Mouse (Mus musculus) forebrain, embryonic 16.5 days (tissue): Measurements from ENCODE around the gene Renbp. TPM values are rescaled to one million over a fixed set of nuclear protein-coding genes. Genes with fewer than 3 reads are reported as not detected.

Experiments
- ATAC-seq: fragments of 200-750 bp; cut with Nextera tagmentation; 2 replicates; pipeline ENCODE4 v1.8.0; 2017; ENCODE audit warnings: mild to moderate bottlenecking, moderate library complexity
- H3K27ac ChIP-seq: fragments of 300-500 bp; sonication (generic); 2 replicates; pipeline ENCODE4 v1.5.1; 2014; ENCODE audit warnings: low read length, control low read depth
- H3K27me3 ChIP-seq: fragments of 300-500 bp; sonication (generic); replicated peaks from 2 replicates; pipeline ENCODE4 v1.6.1; 2014; ENCODE audit warnings: low read length; ENCODE audit not compliant: control insufficient read depth, insufficient read depth
- H3K36me3 ChIP-seq: fragments of 300-500 bp; sonication (generic); 2 replicates; pipeline ENCODE4 v1.6.1; 2014; ENCODE audit not compliant: control insufficient read depth, insufficient read depth
- H3K4me1 ChIP-seq: fragments of 300-500 bp; sonication (generic); replicated peaks from 2 replicates; pipeline ENCODE4 v1.6.1; 2014; ENCODE audit warnings: low read length; ENCODE audit not compliant: control insufficient read depth, insufficient read depth
- H3K4me2 ChIP-seq: fragments of 300-500 bp; sonication (generic); 2 replicates; pipeline ENCODE4 v1.6.1; 2014; ENCODE audit warnings: mild to moderate bottlenecking, low read length, control low read depth
- H3K4me3 ChIP-seq: fragments of 300-500 bp; sonication (generic); replicated peaks from 2 replicates; pipeline ENCODE4 v1.5.1; 2014; ENCODE audit warnings: mild to moderate bottlenecking, low read length, control low read depth
- H3K9ac ChIP-seq: fragments of 300-500 bp; sonication (generic); replicated peaks from 2 replicates; pipeline ENCODE4 v1.6.1; 2014; ENCODE audit warnings: low read depth, low read length, control low read depth
- H3K9me3 ChIP-seq: fragments of 300-500 bp; sonication (generic); 2 replicates; pipeline ENCODE4 v1.6.1; 2016; ENCODE audit warnings: low read length; ENCODE audit not compliant: control insufficient read depth
- WGBS: fragments of 180-500 bp; shearing (Covaris S2); extraction: QIAGEN DNeasy Blood & Tissue Kit; methylation state at CpG from one replicate; pipeline ENCODE4 v1.1.7; 2014; 5-methylcytosine and 5-hydroxymethylcytosine counted together
- polyA plus RNA-seq: library from polyadenylated mRNA; unstranded; fragments of >200 nt; fragmentation: Nextera tagmentation; extraction: Ambion mirVana; gene quantifications from 2 replicates; pipeline ENCODE4 v1.2.1, GENCODE M21; 2015

The Renbp gene
- polyA plus RNA-seq, result 6.7 and 10.3 TPM in 2 replicates

GRCm38 (mm10) chrX:73930402-73931062 is at the start of gene Renbp:
Gene Renbp, minus strand, starts transcription at chrX:73930850.
- WGBS, result 46% methylated on average over 17 of the region's 17 CpGs

GRCm38 (mm10) chrX:73977783-73978182 is 47.1 kb upstream of the Renbp start:
- 90% methylated on average over 1 of the region's 1 CpGs for WGBS
- no peak overlapping the region for H3K4me3 ChIP-seq
- no peaks in the 10 kb centered on the region for H3K9me3 ChIP-seq
- no peak overlapping the region for H3K9ac ChIP-seq
- no peak overlapping the region for H3K4me2 ChIP-seq
- H3K36me3 ChIP-seq, result no peaks in the 10 kb centered on the region
- H3K27ac ChIP-seq, result no peak overlapping the region
- no peak for ATAC-seq
- H3K4me1 ChIP-seq, result no peaks in the 10 kb centered on the region
- no peaks in the 10 kb centered on the region for H3K27me3 ChIP-seq

More at GRCm38 (mm10) chrX:73930402-73931062, at the start of gene Renbp:
- Histone ChIP-seq H3K9me3 (no peaks in the 10 kb centered on the region), H3K4me3 (no peak within 1 kb of the TSS), H3K9ac (no peak within 1 kb of the TSS), H3K27me3 (no peaks in the 10 kb centered on the region), H3K4me1 (no peaks in the 10 kb centered on the region), H3K36me3 (no peaks in the 10 kb centered on the region), H3K27ac (no peak within 1 kb of the TSS), H3K4me2 (no peak within 1 kb of the TSS)
- ATAC-seq, result no peak; the same call in 1 of the 2 replicates

- Histone ChIP-seq H3K36me3 (no peaks in the 10 kb centered on the region), H3K4me2 (no peak overlapping the region), H3K27ac (no peak overlapping the region), H3K9ac (no peak overlapping the region), H3K4me1 (no peaks in the 10 kb centered on the region), H3K9me3 (no peaks in the 10 kb centered on the region), H3K27me3 (no peaks in the 10 kb centered on the region; the same call in 1 of the 2 replicates), H3K4me3 (no peak overlapping the region)
- no peak for ATAC-seq
- 97% methylated on average over 2 of the region's 2 CpGs for WGBS
These were observed 45.6 kb upstream of the Renbp start for GRCm38 (mm10) chrX:73976283-73976682.

- no peaks in the 10 kb centered on the region; the same call in 1 of the 2 replicates for H3K27me3 ChIP-seq
- ATAC-seq, result no peak
- no peak overlapping the region for H3K4me2 ChIP-seq
- H3K4me3 ChIP-seq, result no peak overlapping the region
- H3K36me3 ChIP-seq, result no peaks in the 10 kb centered on the region
- H3K4me1 ChIP-seq, result peaks cover 3% of the 10 kb centered on the region; the same call in 1 of the 2 replicates
- H3K9me3 ChIP-seq, result no peaks in the 10 kb centered on the region
- H3K9ac ChIP-seq, result no peak overlapping the region
- WGBS, result 78% methylated on average over 4 of the region's 4 CpGs
- no peak overlapping the region for H3K27ac ChIP-seq
These were observed 42.1 kb upstream of the Renbp start for GRCm38 (mm10) chrX:73972774-73973173.

- no peak overlapping the region for H3K9ac ChIP-seq
- H3K27ac ChIP-seq, result no peak overlapping the region
- no peaks in the 10 kb centered on the region for H3K9me3 ChIP-seq
- no peaks in the 10 kb centered on the region; the same call in 1 of the 2 replicates for H3K27me3 ChIP-seq
- H3K4me1 ChIP-seq, result peaks cover 3% of the 10 kb centered on the region; the same call in 1 of the 2 replicates
- H3K4me3 ChIP-seq, result no peak overlapping the region
- no peak for ATAC-seq
- no peaks in the 10 kb centered on the region for H3K36me3 ChIP-seq
- H3K4me2 ChIP-seq, result no peak overlapping the region
These were observed 40.1 kb upstream of the Renbp start for GRCm38 (mm10) chrX:73970781-73971180.

- Histone ChIP-seq H3K9me3 (no peaks in the 10 kb centered on the region), H3K9ac (no peak overlapping the region), H3K4me3 (no peak overlapping the region), H3K4me2 (no peak overlapping the region), H3K36me3 (no peaks in the 10 kb centered on the region), H3K4me1 (peaks cover 3% of the 10 kb centered on the region; the same call in 1 of the 2 replicates), H3K27ac (no peak overlapping the region), H3K27me3 (no peaks in the 10 kb centered on the region; the same call in 1 of the 2 replicates)
- ATAC-seq, result no peak
- 95% methylated on average over 2 of the region's 2 CpGs for WGBS
These were observed 39.1 kb upstream of the Renbp start for GRCm38 (mm10) chrX:73969729-73970128.

GRCm38 (mm10) chrX:73969167-73969566 is 38.5 kb upstream of the Renbp start:
- H3K9ac ChIP-seq, result no peak overlapping the region
- H3K9me3 ChIP-seq, result no peaks in the 10 kb centered on the region
- H3K36me3 ChIP-seq, result no peaks in the 10 kb centered on the region
- H3K27ac ChIP-seq, result no peak overlapping the region
- H3K27me3 ChIP-seq, result no peaks in the 10 kb centered on the region; the same call in 1 of the 2 replicates
- WGBS, result 68% methylated on average over 1 of the region's 1 CpGs
- ATAC-seq, result no peak
- H3K4me2 ChIP-seq, result no peak overlapping the region
- no peak overlapping the region for H3K4me3 ChIP-seq
- H3K4me1 ChIP-seq, result peaks cover 8% of the 10 kb centered on the region

- H3K9me3 ChIP-seq, result no peaks in the 10 kb centered on the region
- H3K4me1 ChIP-seq, result peaks cover 24% of the 10 kb centered on the region
- H3K4me3 ChIP-seq, result peak overlapping the region; percentile 75
- peak overlapping the region; percentile 99 for H3K27ac ChIP-seq
- peak overlapping the region; percentile 55 for H3K4me2 ChIP-seq
- 19% methylated on average over 60 of the region's 60 CpGs for WGBS
- H3K9ac ChIP-seq, result peak overlapping the region; percentile 70
- ATAC-seq, result peak; percentile 85
- H3K27me3 ChIP-seq, result no peaks in the 10 kb centered on the region; the same call in 1 of the 2 replicates
- H3K36me3 ChIP-seq, result no peaks in the 10 kb centered on the region
These were observed 36.8 kb upstream of the Renbp start for GRCm38 (mm10) chrX:73967177-73968075.
